Mouse (Mus musculus) retina, adult 2 months (tissue): ENCODE results near the gene Ulk4.
"Not testable (repeated sequence)": the region's sequence is repeated elsewhere in the genome, so short reads cannot be mapped to it uniquely, and the experiment has no call there.

Experiments used
- DNase-seq: peaks from one replicate; pipeline ENCODE4 v3.0.0-alpha.2; 2012; ENCODE audit warnings: low read depth, low spot score

The Ulk4 gene

DNA sequence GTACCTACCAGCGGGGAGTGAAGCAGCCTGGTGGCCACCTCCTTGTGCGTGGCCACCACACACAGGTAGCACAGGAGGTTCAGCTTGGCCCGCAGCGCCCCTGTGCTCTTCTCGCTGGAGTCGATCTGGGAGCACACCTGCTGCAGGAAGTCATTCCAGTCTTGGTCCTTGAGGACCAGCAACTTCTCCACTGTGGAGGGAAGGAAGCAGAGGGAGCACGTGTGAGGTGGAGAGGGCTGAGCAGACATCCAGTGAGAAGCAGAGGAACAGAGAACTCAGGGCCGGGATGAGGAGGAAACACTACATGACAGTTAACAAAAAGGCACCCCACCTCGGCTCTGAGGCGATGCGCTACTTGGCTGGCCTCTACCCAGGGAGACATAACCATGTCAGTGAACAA lies 26.1 kb downstream of the Ulk4 start:
- DNase-seq, result no peak

DNA sequence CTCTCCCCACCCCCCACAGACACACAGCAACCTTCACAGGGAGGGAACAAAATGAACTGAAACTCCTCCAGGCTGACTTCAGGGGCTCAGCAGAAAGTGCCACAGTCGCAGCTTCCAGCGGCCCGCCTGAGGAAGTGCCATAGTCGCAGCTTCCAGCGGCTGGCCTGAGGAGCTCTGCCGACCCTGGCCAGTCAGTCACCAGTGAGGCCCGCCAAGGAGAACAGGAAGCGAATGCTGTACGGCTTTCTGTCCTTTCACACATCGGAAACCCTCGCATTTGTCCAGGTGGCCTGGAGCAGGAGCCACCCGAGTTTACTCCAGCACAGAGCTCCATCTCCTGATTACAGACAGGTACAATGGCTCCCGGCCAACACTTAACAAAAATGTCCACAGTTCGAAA lies 27.2 kb downstream of the Ulk4 start:
- DNase-seq, result no peak

DNA sequence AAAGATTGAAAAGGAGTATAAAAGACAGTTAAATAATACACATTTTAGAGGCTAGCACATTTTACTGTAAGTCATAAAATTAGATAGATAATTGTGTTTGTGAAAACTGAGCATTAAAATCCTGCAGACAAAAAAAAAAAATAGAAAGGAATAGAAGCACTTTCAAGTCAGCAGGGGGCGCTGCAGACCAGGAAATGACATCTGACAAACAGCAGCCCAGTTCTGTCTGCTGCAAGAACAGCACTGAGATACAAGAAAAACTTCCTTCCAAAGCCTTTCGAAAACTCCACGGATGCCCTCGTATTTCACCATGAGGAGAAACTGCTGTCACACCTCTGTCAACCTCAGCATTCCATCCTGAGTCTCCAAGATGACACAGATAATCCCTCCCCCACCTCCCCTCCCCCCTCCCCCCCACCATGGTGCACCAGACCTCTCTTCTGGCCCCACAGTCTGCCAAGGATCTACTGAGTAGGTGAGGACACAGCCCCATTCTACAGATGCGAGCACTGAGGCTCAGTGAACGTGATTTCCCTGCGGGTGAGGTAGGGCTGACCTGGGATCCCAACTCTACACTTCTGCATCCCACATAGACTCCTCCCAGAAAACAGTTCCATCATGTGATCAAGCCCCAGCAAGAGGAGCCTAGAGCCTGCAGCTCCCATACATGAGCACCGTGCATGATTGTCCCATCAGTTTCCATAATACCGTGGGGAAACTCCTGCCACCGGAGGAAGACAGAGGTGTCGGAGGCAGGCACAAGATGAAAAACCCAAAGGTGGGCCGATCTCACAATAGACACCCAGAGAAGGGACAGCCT lies 28.8 kb downstream of the Ulk4 start:
- DNase-seq, result peak; percentile 68

DNA sequence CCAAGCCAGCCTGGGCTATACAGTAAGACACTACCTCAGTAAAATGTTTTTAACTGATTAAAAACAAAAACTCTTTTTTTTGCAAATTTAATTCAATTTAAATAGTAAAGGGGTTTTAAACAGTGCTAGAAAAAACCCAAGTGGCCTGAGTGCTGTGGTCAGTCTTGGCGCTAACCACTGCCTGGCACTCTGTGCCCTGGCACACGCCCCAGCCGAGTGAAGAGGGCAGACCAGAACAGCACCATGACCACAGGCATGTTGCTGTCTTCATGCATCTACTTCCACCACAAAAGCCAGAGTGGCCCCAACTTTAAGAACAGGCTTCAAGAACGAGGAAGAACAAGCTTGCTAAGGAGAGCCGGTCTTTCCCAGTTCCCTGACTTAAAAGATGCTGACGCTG lies 29.9 kb downstream of the Ulk4 start:
- DNase-seq, result no peak

DNA sequence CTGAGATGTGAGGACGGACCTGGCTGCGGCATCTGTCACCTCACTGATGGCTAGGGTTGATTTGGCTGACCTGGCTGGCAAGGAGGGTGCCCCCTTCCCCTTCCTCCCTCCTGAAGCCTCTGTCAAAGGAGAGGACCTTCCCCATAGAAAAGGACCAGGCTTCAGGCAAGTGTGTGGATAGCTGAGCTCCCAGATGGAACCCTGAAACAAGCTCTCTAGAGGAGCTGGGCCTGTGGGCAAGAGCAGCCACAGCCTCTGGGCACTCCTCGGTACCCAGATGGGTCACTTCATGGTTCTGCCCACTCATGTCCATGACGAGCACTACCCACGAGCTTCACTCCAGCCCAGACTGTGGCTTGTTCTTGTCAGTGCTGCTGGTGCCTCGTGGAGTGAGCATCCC lies 34.7 kb downstream of the Ulk4 start:
- DNase-seq, result no peak

DNA sequence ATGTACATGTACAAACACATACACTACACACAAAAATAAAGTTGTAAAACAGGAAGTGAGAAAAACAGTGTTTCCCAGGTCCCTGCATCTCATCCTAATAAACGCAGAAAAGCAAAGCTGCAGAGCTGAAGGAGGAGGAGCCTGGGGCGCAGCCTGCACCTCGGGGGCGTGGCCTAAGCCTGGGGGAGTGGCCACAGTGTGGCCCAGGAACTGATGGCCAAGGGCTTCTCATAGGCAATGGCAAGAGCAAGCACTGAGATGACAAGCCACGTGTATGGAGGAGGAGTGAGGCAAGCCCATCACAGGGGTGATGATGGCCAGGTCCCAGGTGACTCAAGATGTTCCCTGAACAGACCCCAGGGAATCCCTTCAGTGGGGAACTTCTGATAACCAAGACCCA lies 35.2 kb downstream of the Ulk4 start:
- no peak for DNase-seq

DNA sequence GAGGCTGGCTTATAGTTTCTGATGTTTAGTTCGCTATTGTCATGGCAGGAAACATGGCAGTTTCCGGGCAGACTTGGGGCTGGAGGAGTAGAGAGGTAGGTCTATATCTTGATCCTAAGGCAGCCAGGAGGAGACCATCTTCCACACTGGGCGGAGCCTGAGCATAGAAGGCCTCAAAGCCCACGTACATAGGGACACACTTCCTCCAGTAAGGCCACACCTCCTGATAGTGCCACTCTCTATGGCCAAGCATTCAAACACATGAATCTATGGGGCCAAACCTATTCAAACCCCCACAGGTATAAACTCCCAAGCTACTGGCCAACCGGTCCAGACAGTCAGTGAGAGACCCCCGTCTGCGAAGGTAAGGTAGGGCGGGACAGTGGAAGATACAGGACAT lies 35.6 kb downstream of the Ulk4 start:
- DNase-seq, result no peak

DNA sequence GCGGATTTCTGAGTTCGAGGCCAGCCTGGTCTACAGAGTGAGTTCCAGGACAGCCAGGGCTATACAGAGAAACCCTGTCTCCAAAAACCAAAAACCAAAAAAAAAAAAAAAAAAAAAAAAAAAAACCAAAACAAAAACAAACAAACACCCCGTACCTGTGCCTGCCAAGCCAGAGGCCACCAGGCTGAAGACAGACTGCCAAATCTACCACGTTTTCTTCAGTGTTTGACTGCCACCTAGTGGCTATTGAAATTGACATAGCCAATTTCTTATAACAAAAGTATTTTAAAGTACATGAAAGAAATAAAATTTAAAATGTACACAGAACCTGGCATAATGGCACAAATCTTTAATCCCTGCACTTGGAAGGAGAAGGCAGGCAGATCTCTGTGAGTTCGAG lies 36.8 kb downstream of the Ulk4 start:
- DNase-seq, result peak; percentile 42

DNA sequence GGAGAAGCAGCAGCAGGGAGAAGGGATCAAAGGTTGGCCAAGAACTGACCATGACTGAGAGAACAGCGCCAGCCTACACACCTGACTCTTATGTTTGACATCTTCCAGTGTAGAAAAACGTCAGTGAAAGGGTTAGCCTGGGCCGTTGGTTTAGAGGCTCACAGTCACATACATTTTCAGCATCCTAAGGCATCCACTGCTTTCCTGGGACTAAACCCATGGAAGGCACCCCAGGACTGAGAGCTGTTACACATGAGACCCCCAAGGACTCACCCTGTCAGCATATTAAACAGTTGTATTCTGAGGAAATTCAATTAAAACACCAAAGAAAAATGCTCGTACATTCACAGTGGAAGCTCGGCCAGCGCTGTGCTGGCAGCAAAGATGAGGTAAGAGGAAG lies 37.4 kb downstream of the Ulk4 start:
- DNase-seq, result no peak

DNA sequence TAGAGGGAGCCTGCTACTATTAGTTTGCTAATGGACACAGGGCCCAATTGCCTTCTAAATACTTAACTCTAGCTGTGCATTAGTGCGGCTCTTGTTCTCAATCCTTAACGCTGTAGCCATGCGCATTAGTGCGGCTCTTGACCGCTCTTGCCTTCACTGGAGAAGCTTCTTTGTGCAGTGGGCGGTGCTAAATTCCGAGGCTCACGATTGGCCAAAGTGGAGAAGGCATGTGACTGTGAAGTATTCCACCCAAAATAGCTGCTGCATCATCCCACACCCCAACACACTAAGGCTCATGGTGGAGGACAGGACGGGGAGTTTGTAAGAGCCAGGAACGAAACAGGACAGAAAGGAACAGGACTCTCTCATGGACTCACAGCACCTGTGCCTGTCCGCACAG lies 58.4 kb downstream of the Ulk4 start:
- no peak for DNase-seq

DNA sequence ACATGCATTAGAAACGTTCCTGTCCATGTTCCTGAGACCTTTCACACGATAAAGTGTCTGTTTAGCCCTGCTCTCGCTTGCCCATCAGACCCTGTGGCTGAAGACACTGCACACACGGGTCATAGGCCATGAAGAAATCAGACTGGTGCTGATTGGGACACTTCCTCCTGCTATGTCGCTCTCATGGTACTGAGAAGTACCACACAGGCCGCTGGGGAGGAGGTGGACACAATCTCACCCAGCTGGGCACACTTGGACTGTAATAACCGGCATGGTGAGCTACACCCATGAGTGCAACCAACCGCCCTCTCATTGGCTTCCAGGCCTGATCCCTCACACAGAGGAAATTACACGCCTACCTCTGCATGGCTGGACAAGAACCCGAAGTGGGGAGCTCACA lies 58.8 kb downstream of the Ulk4 start:
- DNase-seq, result no peak

DNA sequence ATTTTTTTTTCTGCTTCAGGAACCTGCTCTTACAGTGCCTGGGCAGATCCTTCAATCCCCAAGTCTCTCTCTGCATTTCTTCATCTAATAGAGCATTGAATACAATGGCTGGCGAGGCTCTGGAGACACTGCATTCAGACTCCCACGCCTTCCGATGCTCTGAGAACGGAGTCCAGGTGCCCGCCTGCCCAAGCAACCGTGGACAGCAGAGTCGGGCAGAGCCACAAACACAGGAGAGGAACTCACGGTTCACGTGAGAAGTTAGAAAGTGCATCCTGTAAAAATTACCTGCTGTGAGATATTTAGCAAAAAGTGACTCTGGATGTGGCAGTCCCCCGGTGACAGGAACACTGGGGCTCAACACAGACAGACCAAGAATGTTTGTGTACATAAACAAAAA lies 59.3 kb downstream of the Ulk4 start:
- DNase-seq, result no peak

DNA sequence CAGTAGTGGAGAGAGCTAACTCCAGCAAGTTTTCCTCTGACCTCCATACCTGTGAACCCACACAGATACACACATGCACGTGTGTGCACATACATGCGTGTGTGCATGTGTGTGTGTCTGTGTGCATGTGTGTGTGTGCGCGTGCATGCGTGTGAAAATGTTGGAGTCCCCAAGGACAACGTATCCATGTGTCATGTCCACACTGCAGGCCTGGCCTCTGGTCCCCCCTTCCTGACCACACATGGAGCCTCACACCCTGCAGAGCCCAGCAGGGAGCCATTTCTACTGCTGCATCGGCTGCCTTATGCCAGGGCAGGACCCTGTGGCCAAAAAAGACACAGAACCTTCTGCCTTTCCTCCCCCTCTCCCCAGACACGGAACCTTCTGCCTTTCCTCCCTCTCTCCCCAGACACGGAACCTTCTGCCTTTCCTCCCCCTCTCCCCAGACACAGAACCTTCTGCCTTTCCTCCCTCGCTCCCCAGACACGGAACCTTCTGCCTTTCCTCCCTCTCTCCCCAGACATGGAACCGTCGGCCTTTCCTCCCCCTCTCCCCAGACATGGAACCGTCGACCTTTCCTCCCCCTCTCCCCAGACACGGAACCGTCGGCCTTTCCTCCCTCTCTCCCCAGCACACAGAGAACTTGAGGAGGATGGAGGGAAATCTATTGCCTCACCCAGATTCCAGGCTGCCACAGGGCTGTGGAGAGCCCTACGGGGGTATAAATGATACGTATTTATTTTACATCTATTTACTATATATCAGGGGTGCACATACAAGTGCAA lies 60.3 kb downstream of the Ulk4 start:
- DNase-seq, result no peak

DNA sequence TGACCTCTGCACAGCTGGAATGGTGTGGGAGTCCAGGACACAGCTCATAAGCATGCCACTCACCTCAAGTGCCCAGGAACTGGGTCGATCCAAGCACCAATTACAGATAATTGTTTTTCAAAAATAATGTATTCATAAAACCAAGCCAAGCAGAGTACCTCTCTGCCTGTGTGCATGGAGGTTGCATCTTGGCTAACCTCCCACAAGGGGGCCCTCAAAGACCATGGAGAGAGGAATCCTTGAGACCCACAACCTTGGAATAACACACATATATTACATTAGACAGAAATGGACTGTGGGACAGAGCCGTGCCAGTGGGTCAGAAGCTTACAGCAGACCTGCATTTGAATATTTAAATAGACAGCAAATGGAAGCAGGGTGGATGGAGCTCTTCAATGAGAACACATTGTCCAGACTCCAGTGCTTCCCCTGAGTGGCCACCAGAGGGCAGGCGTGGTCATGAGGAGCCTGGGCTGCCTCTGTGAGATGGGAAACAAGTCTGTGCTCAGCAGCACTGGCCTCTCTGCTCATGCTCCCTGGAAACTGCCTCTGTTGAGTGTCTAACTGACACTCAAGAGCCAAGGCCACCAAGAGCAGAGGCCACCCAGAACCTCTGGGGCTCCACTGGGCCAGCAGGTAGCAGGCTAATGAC lies 61.5 kb downstream of the Ulk4 start:
- DNase-seq, result peak; percentile 56

DNA sequence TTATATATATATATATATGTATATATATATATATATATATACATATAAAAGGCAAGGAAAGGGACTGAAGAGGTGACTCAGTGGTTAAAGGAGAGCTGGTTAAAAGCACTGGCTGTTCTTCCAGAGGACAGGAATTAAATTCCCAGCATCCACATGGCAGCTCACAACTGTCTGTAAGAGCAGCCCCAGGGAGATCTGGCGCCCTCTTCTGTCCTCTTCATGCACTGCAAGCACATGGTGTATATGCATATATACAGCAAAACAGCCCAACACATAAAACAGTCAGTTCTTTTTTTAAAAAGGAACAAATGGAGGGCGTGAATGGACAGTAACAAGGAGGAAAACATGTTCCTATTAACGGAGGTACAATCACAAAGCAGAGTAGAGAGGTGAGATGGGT lies 64.7 kb downstream of the Ulk4 start:
- no peak for DNase-seq

DNA sequence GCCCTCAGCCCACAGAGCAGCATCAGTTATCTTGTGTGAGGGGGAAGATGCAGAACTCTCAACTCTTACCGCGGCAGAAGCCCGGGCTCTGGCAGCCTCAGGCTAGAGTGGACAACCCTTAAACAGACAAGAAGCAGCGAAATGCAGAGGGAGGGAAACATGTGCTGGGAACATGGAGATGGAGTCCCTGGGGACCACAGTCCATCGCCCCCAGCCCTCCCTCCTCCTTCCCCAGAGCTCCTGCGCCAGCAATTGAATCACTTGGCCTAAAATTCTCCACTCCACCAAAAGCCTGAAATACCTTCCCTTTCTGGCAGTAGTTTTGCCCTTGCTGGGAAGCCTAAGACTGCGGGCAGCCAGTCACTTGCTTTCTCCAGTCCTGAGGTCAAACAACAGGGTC lies 72.0 kb downstream of the Ulk4 start:
- no peak for DNase-seq

DNA sequence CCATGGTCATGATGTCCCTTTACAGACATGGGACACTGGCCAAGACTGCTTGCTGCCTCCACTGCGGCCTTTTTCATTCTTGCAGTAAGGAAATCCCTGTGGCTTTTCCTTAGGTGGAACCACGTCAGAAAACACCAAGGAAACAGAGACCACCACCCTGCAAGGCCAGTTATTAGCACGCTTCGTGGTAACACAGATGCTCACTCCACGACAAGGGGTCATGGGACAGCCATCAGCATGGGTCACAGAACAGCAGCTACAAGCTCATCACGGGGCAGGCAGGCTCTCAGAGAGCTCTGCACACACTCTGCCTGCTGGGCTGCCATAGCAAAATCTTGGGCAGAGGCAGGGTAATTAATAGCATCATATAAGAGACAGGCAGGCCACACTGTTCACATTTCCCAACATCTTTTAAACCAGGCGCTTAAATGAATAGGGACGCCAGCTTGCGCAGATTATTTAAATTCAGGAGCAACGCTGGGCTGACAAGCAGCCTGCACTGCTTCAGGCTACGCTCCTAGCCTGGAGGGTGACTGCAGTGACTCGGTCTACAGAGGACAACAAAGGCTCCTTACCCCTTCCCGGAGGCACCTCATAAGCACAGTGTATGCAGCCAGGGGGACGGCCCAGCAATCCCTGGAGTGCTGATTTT lies 72.7 kb downstream of the Ulk4 start:
- no peak for DNase-seq

DNA sequence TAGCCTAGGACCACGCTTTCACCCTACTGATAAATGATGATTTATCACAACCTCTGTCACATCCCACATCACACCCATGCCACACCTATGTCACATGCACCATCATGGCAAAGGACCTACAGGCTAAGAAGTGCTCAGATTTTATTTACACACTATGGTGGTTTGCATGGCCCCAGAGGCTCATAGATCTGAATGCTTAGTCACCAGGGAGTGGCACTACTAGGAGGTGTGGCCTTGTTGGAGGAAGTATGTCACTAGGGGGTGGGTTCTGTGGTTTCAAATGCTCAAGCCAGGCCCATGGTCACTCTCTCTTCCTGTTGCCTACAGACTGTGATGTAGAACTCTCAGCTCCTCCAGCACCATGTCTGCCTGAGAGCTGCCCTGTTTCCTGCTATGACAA lies 73.3 kb downstream of the Ulk4 start:
- no peak for DNase-seq

DNA sequence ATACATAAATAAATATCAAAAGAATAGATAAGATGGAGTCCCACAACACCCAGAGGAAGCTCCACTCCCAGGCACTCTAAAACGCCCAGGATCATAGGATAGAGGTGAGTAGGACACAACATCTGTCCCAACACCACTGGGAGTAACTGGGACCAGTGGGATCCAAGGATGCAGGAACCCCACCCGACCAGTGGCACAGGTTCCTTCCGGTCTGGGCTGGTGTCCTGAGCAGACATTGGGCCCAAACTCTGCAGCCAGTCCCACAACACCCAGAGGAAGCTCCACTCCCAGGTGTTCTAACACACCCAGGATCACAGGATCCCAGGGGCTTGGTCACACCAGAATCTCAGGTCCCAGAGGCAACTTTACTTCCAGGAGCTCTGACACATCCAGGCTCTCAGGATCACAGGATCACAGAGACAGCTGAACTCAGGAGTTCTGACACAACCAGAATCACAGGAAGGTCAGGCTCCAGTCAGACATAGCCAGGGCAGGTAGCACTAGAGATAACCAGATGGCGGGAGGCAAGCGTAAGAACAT lies 77.8 kb downstream of the Ulk4 start:
- not testable (repeated sequence) for DNase-seq

DNA sequence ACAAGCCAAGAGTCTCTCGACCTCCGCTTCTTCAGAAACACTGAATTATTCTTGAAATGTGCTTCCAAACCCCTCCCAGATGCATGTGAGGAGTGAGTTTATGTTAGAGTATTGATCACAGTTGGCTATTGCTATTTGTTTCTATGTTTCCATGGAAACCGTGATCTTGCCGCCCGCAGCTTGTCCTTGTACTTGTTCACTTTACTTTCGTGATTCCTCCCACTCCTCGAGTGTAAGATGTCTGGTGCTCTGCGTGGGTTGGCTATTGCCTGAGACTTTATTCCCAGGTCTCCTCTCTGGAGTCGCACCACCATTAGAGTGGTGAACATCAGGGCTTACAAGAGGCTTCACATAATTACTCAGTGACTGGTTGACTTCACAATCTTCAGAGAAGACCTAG lies 80.5 kb downstream of the Ulk4 start:
- no peak for DNase-seq

DNA sequence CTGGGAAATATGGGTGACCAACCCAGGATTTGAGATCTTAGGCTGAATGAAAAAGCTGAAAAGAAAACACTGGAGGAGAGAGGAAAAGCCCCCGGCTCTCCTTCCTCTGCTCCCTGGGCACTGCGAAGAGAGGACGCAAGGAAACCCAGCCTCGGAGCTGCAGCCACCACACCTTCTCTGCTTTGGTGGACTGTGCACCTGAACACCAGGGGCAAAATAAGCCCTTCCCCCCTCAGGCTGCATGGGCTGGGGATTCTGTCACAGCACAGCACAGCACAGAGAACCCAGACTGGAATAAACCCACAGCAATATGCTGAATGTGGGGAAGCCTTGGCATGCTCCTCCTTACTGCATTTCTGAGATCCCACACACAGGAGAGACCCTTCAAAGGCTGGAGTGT lies 81.9 kb downstream of the Ulk4 start:
- no peak for DNase-seq
